Mouse (Mus musculus) liver, adult 10 weeks (tissue): ENCODE measurements around the gene Akap3. TPM values are rescaled to one million over a fixed set of nuclear protein-coding genes. Genes with fewer than 3 reads are reported as not detected.

ENCODE experiments used
- polyA plus RNA-seq: library from polyadenylated mRNA; stranded (reverse); fragments of 350-450 nt; fragmentation: Illumina TruSeq; extraction: RNeasy Lipid Tissue Mini Kit (QIAGEN cat#74804); gene quantifications from one replicate; pipeline ENCODE4 v1.2.3, GENCODE M21; 2014; ENCODE audit warnings: low read depth, low replicate concordance

Gene Akap3
- not detected for polyA plus RNA-seq

DNA sequence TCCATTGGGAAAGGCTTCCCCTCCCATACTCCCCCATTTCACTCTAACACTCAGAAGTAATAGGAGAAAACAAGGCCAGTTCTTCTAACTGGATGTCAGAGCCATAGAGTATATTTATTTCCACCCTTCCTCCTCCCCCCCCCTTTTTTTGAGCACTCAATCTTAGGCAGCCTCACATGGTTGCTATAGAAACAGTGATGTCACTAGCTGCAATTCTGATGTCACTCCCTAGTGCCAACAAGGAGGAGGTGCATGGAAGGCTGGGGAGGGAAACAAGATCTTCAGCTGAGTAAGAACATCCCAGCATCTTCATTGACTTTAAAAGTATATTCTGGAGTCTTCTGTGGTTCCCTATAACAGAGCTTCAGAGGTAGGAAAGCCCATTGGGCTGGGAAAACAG lies at the start of gene Akap3:
TSS of gene Akap3 (plus strand) at position 218 of the 400 bp plus-strand sequence.

DNA sequence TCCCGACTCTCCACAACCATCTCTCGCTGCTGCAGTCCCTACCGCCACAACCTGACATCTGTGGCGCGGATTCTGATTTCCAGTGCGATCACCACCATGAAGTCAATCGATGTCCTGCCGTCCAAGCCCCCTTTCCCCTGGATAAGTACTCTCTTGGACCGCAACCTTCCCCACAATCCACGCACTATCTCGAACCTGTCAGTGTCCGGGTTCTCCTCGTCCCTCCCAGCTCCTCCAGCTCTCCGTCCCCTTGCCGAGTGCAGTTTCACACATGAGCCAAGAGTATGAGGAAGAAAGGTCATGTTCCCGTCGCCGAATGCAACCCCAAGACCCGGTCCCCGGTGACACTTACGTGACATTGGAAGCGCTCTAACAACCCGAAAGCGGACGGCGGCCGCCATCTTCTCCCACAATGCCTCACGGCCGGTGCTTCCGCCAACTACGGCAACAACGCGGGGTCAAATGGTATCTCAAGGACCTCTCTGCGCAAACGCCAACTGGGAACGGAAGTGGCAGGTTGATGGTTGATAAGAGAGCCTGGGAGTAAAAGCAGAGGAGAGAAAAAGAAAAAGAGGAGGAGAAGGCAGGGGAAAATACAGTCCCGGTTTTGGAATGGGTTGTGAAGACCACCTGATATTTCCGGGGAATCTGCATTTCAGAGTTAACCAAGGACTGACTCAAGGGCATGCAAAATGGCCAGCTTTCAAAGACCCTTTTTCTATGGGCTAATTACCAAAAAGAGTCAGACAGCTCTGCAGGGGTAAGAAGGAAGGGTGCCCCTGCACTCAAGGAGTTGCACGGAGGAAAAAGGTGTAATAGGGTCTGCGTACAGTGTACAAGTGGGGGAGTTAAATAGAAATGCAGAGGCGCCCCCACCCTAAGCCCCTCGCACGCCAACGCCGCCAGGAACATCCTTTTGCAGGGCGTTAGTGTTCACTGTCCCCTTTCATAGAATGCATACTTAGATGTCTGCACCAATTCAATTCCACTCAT lies 3.9 kb upstream of the Akap3 start, which contains the start of gene Ndufa9:
TSS of gene Ndufa9 (minus strand) at position 425 of the 993 bp plus-strand sequence.

DNA sequence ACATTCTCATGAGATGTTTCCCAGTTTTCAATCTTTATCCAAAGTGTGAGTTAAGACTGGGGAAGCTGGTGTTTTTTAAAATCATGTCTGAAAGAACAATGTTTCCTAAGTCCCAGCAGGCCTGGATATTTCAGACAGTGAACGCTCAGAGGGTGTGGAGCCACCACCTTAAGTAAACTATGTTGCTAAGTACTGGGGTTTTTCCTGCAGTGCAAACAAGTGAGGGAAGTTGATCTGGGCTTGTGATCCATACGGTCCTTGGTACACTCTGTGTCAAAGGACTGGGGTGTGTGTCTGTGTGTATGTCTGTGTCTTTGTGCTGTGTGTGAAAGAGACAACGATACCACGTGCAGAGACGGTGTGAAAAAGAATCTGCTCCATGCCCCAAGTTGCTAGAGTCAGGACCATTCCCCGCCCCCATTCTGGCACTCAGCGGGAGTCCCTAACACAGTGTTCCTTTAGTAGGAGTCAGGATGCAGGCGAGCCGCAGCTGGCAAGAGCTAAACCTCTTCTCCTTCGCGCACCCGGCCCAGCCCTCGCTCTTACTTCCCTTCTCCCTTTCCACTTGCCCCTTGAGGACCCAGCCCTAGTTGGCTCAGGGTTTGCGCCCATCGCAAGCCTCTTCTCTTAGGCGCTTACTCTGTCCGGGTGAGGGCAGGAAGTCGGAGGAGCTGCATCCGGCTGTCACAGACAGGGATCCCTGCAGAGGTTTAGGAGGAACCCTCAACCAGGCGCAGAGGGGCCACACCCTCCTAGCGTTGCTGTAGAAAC lies 68.4 kb downstream of the Akap3 start, which contains the start of gene Dyrk4:
TSS of gene Dyrk4 (minus strand) at position 729 of the 771 bp plus-strand sequence.

Other genes with a start within 250 kb of the Akap3 start
- not detected for gene Kcna1, start 206.7 kb upstream of the Akap3 start, polyA plus RNA-seq
- gene Kcna6, start 112.4 kb upstream of the Akap3 start, polyA plus RNA-seq = not detected
- 105 TPM for gene Ndufa9, start 4.0 kb upstream of the Akap3 start, polyA plus RNA-seq
- gene Dyrk4, start 68.7 kb downstream of the Akap3 start, polyA plus RNA-seq = not detected
- not detected for gene Rad51ap1, start 86.5 kb downstream of the Akap3 start, polyA plus RNA-seq
- 10.4 TPM for gene D6Wsu163e, start 86.9 kb downstream of the Akap3 start, polyA plus RNA-seq
- not detected for gene Fgf6, start 162.5 kb downstream of the Akap3 start, polyA plus RNA-seq
- not detected for gene Fgf23, start 219.8 kb downstream of the Akap3 start, polyA plus RNA-seq